Mouse (Mus musculus): ENCODE measurements at regions not wholly inside any gene's neighbourhood (a gene's known extent, or its start where the extent isn't known, plus 50 kb on each side); places are given as distances from the start of the nearest gene placed in this dataset.
"Not testable (repeated sequence)": the region's sequence is repeated elsewhere in the genome, so short reads cannot be mapped to it uniquely, and the experiment has no call there.

- DNase-seq = no peak
Measured at GRCm38 (mm10) chr12:114285082-114285481, 741.4 kb downstream of the Adam6a start.

- DNase-seq = no peak
Measured at GRCm38 (mm10) chr12:114287041-114287440, 743.3 kb downstream of the Adam6a start.

GRCm38 (mm10) chr12:114291083-114291482 lies 747.4 kb downstream of the Adam6a start:
- DNase-seq = no peak

GRCm38 (mm10) chr12:114299771-114300170 lies 756.1 kb downstream of the Adam6a start:
- no peak for DNase-seq

GRCm38 (mm10) chr12:114301728-114302127 lies 758.0 kb downstream of the Adam6a start:
- DNase-seq = no peak

GRCm38 (mm10) chr12:114332552-114332951 lies 788.8 kb downstream of the Adam6a start:
- peak in 1 of 2 experiments; percentile 19 for DNase-seq

- DNase-seq = peak in 1 of 2 experiments; percentile 2
Measured at GRCm38 (mm10) chr12:114366276-114366675, 822.6 kb downstream of the Adam6a start.

- peak; percentile 2 to 3 for DNase-seq
Measured at GRCm38 (mm10) chr12:114378696-114379350, 835.1 kb downstream of the Adam6a start.

GRCm38 (mm10) chr12:114391447-114391846 lies 847.7 kb downstream of the Adam6a start:
- no peak for DNase-seq

GRCm38 (mm10) chr12:114406206-114406605 lies 862.5 kb downstream of the Adam6a start:
- DNase-seq = no peak

GRCm38 (mm10) chr12:114434529-114434928 lies 890.8 kb downstream of the Adam6a start:
- DNase-seq = no peak

GRCm38 (mm10) chr12:114462037-114462436 lies 918.3 kb downstream of the Adam6a start:
- DNase-seq = no peak

- DNase-seq = no peak
Measured at GRCm38 (mm10) chr12:114462566-114462965, 918.9 kb downstream of the Adam6a start.

- DNase-seq = no peak
Measured at GRCm38 (mm10) chr12:114468857-114469256, 925.1 kb downstream of the Adam6a start.

GRCm38 (mm10) chr12:114472678-114473077 lies 929.0 kb downstream of the Adam6a start:
- not testable (repeated sequence) for DNase-seq

- DNase-seq = no peak
Measured at GRCm38 (mm10) chr12:114478741-114479140, 935.0 kb downstream of the Adam6a start.

- not testable (repeated sequence) for DNase-seq
Measured at GRCm38 (mm10) chr12:114493500-114494031, 949.9 kb downstream of the Adam6a start.

GRCm38 (mm10) chr12:114495741-114496140 lies 952.0 kb downstream of the Adam6a start:
- DNase-seq = peak in 1 of 2 experiments; percentile 7

GRCm38 (mm10) chr12:114513143-114513542 lies 969.4 kb downstream of the Adam6a start:
- DNase-seq = no peak

GRCm38 (mm10) chr12:114542094-114542493 lies 998.4 kb downstream of the Adam6a start:
- not testable (repeated sequence) for DNase-seq

- not testable (repeated sequence) for DNase-seq
Measured at GRCm38 (mm10) chr12:114544931-114545330, 1001.2 kb downstream of the Adam6a start.

- no peak for DNase-seq
Measured at GRCm38 (mm10) chr12:114562440-114562839, 1018.7 kb downstream of the Adam6a start.

GRCm38 (mm10) chr12:114562978-114563377 lies 1019.3 kb downstream of the Adam6a start:
- no peak for DNase-seq

GRCm38 (mm10) chr12:114563683-114564082 lies 1020.0 kb downstream of the Adam6a start:
- DNase-seq = no peak

- no peak for DNase-seq
Measured at GRCm38 (mm10) chr12:114564329-114564728, 1020.6 kb downstream of the Adam6a start.
